Mouse (Mus musculus) G1E (cell line): Measurements from ENCODE around the gene Gpsm2.

ENCODE experiments used
- CTCF ChIP-seq: IDR thresholded peaks from 2 replicates; pipeline ENCODE4 v1.5.1; 2012; ENCODE audit warnings: low read depth, low read length, inconsistent platforms, mixed read lengths
- GATA1 ChIP-seq: IDR thresholded peaks from 2 replicates; pipeline ENCODE4 v1.6.1; 2012; ENCODE audit warnings: borderline replicate concordance, low read length, inconsistent platforms, mixed read lengths
- GATA2 ChIP-seq: IDR thresholded peaks from 2 replicates; pipeline ENCODE4 v1.6.1; 2012; ENCODE audit warnings: low read depth, low read length, inconsistent platforms, borderline replicate concordance
- POLR2AphosphoS5 ChIP-seq: IDR thresholded peaks from 2 replicates; pipeline ENCODE4 v1.6.1; 2012; ENCODE audit warnings: low read depth, low read length, inconsistent platforms; ENCODE audit not compliant: insufficient replicate concordance
- TAL1 ChIP-seq: conservative IDR thresholded peaks from 2 replicates; pipeline ENCODE4 v1.6.1; 2012; ENCODE audit warnings: low read depth, low read length, inconsistent platforms, mixed read lengths

DNA sequence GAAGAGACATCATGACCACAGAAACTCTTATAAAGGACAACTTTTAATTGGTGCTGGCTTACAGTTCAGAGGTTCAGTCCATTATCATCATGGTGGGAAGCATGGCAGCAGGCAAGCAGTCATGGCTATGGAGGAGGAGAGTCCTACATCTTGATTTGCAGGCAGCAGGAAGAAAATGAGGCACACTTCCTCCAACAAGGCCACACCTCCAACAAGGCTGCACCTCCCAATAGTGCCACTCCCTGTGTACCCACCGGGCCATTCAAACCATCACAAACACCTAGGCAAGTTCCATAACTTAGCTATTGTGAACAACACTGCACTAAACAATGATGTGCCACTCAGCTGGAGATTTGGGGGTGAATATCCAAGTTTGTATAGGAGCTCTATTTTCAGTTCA lies 32.4 kb upstream of the Gpsm2 start:
- TF ChIP-seq CTCF (no peak), GATA1 (no peak), POLR2AphosphoS5 (no peak), TAL1 (no peak), GATA2 (no peak)
